Mouse (Mus musculus): Measurements from ENCODE around the gene Sbds.

Gene Sbds

GRCm38 (mm10) chr5:130255017-130255720 lies at the start of gene Sbds, which contains the start of gene Tyw1:
TSS of gene Sbds (minus strand) at chr5:130255530.
TSS of gene Tyw1 (plus strand) at chr5:130255619.
- peak; percentile 99 for DNase-seq (ENCODE audit: low read depth, low spot score)

- DNase-seq (ENCODE audit: low read depth, low spot score): no peak
These were observed 48.3 kb upstream of the Sbds start for GRCm38 (mm10) chr5:130303611-130304010.

DNA sequence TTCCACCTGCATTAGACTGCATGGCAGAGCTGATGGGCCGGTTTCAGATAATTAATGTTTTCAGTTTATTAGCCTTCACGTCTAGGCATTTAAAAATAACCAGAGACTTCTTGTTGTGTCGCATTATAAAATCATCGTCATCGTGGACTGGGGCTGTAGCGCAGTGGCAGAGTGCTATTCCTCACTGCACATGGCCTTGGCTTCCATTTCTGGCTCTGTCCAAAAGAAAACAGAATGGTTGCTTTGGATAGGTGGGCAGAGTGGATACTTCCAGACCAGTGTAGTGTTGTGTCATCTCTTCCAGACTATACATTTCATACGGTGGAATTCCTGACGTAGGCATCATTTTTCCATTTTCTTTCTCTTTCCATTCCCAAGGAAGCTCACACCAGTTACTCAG lies 44.2 kb upstream of the Sbds start:
- DNase-seq (ENCODE audit: low read depth, low spot score): no peak

DNA sequence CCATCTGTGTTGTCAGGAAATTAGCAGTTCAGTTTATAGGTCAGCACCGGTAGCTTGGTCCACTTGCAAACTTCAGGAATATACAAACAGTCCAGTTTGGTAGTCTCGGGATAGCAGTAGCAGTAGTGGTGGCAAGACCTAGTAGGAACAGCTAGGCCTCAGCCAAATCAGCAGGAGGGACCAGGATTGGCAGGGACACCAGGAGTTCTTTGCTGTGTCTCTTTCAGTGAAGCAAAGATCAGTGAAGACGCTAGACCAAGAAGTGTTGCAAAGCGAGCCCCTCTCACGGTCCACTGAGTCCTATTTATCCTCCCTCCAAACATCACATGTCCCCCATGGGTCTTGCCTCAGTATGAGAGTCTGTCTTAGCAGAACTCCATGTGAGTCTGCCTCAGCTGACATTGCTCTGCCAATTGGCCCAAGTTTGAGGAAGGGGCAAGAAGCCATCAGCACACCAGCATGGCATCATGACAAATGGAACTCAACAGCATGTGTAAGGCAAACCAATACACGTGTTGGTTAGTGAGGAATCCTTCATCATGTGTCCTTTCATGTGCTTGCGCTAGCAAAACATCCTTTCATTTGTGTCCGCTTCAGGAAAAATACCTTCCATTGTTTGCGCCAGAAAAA lies 43.6 kb upstream of the Sbds start:
- no peak for DNase-seq (ENCODE audit: low read depth, low spot score)

DNA sequence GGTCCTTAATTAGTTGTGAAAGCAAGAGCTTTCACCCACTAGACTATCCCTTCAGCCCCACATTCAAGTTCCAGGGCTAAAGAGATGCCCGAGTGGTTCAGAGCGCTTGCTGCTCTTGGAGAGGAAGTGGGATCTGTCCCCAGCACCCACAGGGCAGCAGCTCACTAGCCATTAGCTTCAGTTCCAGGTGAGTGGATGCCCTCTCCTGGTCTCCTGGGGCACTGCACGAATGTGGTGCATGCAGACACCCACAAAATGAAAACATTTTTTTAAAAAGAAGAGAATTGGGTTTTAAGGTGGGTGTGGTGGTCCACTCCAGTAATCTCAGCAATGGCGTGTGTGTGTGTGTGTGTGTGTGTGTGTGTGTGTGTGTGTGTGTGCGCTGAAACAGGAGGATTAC lies 40.7 kb upstream of the Sbds start:
- peak; percentile 51 for DNase-seq (ENCODE audit: low read depth, low spot score)

DNA sequence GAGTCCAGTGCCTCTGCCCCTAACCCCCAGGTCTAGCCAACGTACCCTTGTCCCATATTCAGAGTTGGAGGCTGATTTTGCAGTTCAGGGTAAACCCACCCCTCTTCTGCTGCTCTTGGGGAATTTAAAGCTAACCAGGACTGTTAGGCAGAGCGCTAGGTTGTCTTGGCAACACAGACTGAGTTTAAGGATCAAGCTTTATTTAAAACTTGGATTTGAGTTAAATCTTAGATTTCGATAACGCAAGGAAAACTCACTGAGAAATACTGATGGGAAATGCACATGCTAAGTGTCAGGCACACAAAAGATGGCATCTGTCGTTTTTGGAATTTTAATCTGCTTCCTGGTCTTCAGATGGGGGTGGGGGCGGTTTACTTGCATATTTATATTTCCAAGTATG lies 39.3 kb upstream of the Sbds start:
- no peak for DNase-seq (ENCODE audit: low read depth, low spot score)

DNA sequence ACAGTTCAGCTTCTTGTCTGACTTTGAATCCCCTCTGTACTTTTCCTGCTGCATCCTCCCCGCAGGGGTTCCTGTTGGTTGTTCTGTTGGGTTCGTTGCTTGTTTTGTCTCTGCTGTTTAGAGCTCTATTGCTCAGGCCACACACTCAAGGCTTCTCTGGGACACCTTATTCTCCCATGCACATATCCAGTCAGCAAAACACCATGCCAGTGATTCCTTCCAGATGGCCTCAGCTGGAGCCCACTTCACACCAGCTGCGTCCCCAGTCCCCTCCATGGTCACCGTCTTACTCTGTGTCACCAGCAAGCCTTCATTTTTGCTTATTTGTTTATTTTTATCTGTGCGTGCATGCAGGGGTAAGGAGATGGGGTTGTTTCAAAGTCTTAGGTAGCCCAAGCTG lies 38.6 kb upstream of the Sbds start:
- DNase-seq (ENCODE audit: low read depth, low spot score): no peak

DNA sequence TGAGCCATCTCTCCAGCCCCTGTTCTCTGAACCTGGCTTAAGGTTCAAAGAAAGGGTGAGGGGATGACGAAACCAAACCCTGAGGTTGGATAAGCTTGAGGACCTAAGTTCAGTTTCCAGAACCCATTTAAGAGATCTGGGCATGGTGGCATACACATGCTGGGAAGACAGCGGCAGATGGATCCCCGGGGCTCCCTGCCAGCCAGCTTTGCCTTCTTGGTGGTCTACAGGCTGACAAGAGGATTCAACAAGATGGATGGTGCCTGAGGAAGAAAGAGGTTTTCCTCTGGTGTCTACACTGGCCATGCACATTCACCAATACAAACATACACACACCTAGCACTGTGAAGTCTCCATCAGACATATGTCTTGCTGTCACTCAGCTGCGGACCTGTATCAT lies 37.6 kb upstream of the Sbds start:
- DNase-seq (ENCODE audit: low read depth, low spot score): no peak

DNA sequence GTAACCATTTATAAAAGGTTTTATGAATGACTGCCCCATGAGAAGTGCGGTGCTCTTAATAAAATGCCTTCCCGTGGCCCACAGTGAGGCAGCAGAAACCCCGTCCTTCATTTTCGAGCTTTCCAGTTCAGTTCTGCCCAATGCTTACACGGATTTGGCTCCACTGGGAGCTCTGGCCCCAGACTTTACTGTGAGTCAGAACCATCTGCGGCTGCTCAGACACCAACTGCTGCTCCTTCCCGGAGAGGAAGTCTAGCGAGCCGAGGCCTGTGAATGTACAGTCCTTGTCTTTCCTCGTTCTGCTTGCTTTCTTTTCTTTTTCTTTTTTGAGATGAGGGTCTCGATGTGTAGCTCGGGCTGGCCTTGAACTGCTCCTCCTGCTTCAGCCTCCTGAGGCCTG lies 35.4 kb upstream of the Sbds start:
- no peak for DNase-seq (ENCODE audit: low read depth, low spot score)

DNA sequence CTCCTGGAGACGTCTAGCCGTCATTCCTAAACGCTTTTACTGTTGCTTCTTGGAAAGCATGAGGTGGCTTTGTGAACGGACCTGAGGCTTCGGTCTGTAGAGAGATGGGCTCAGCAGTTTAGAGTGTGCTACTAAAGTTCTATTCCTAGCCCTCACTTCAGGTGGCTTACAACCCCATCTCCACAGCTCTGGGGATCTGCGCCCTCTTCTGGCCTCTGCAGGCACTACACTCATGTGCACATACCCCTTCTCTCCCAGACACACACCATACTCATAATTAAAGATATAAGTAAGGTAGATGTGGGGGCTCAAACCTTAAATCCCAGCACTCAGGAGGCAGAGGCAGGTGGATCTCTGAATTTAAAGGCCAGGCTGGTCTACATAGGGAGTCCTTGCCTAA lies 34.9 kb upstream of the Sbds start:
- peak; percentile 42 for DNase-seq (ENCODE audit: low read depth, low spot score)

- DNase-seq (ENCODE audit: low read depth, low spot score): no peak
These were observed 32.8 kb upstream of the Sbds start for GRCm38 (mm10) chr5:130288106-130288505.

GRCm38 (mm10) chr5:130283079-130283732 lies 27.9 kb upstream of the Sbds start:
- DNase-seq (ENCODE audit: low read depth, low spot score): no peak

DNA sequence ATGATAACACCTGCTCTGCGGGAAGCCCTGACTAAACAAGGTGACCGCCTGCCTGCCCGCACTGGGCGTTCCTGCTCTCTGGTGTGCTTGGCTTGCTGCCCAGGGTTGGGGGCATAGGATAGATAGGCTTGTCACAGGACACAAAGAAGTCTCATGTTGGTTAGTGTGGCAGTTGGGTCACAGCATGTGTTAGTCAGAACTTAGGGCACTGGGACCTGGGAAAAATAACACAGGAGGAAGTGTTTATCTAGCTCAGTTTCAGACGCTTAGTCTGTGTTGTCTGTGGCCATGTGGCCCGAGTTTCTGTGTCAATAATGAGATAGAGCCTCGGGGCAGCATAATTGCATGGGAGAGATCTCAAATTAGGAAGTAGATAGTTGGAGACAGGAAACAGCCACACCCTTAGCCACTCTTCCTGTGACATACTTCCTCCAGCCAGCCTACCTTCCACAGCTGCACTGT lies 22.7 kb upstream of the Sbds start:
- no peak for DNase-seq (ENCODE audit: low read depth, low spot score)

- DNase-seq (ENCODE audit: low read depth, low spot score): no peak
These were observed 20.2 kb upstream of the Sbds start for GRCm38 (mm10) chr5:130275509-130275908.

DNA sequence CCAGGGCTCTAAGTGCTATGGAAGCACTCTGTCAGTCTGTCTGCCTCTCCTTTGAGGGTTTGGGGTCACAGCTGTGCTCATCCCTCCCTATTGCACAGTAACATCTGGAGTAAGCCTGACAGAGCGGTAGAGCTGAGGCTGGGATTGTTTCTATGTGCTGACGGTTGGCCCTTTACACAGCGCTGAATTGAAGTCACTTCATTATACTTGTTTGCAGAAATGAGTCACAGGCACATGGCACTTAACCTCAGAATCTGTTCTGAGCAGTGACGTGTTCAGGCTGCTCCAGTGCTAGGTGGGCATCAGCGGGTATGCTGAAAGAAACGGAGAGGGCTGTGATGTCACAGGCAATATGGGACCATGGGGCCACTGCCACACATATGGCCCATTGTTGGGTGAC lies 17.7 kb upstream of the Sbds start:
- DNase-seq (ENCODE audit: low read depth, low spot score): no peak

DNA sequence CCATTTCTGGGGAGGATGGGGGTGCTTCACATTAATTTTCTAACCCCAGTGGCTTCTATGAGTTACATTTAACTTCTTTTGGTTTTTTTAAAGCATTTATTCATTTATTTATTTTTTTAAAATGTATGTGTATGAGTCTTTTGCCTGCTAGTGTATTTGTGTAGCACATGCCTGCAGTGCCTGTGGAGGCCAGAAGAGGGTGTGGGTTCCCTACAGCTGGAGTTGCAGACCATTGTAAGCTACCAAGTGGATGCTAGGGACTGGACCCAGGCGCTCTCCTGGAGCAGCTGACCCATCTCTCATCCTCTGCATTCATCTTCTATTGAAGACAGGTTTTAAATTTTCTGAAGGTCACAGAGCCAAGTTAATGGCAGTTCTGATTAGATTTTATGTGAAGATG lies 17.0 kb upstream of the Sbds start:
- peak; percentile 48 for DNase-seq (ENCODE audit: low read depth, low spot score)

DNA sequence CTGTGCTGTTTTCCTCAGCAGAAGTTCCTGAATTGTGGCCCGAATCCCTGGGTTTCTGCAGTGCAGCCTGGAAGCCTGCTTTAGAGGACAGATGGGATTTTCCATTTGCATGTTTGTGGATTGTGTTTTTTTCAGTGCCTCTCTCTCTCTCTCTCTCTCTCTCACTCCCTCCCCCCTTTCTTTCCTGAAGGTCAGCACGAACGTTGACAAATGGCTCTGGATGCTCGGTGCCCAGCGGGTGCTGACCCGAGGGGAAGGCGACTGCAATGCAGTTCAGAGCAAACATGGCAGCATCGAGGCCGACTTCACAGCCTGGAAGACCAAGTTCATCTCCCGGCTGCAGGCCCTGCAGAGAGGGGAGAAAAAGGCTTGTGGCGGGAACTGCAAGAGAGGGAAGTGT lies 13.6 kb upstream of the Sbds start:
- DNase-seq (ENCODE audit: low read depth, low spot score): no peak

GRCm38 (mm10) chr5:130267316-130267715 lies 12.0 kb upstream of the Sbds start:
- DNase-seq (ENCODE audit: low read depth, low spot score): peak; percentile 69

DNA sequence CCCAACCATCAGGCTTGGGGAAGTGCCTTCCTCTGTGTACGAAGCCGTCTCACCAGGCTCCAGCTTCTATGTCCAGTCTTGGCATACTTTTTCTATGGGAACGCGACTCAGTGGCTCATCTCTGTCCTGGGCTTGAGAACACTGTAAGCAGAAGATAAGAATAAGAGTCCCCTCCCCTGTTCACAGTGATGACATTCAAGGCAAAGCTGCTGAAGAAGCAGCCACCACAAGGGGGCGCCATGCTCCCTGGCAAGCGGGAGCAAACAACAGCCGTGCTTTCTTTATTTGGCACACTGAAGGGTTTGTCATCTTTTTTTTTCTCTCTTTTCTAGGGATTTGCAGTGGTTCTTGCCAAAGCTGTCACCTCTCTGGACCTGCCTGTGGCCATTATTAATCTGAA lies 11.3 kb upstream of the Sbds start:
- DNase-seq (ENCODE audit: low read depth, low spot score): peak; percentile 82

DNA sequence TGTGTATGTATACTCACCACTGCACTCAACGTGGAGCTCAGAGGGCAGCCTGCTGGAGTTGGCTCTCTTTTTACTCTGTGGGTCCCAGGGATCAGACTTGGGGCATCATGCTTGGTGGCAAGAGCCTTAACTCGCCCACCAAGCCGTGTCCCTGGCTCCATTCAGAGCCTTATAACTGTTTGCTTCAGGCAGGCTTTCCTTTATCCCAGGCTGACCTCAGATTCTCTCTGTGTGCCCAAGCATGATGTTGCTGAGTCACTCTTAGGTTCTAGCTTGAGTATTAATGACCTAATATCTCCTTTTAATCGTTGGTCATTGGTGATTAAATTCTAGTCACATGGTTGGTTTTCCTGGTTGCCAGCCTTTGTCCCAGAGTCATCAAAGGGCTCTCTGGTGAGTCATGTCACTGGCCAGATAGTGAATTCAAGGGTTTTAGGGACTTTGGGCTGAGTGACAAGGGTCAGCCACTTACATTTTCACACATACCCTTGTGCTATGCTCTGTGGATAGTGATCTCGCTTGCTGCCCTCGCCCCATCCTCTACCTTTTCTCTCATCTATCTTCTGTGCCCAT lies 9.2 kb upstream of the Sbds start:
- DNase-seq (ENCODE audit: low read depth, low spot score): no peak

- no peak for DNase-seq (ENCODE audit: low read depth, low spot score)
These were observed 8.1 kb upstream of the Sbds start for GRCm38 (mm10) chr5:130263454-130263853.

DNA sequence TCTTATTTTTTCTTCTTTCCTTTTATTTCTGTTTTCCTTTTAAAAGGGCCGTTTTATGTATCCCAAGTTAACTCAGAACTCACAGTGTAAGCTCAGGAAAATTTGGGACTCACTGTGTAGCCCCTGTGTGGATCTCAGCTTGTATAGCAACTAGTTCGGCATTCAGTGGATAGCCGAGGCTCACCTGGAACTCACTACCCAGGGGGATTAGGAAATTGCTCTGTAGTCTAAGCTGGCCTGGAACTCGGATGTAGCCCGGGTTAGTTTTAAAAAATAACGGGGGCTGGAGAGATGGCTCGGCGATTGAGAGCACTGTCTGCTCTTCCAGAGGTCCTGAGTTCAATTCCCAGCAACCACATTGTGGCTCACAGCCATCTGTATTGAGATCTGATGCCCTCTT lies 2.0 kb upstream of the Sbds start:
- no peak for DNase-seq (ENCODE audit: low read depth, low spot score)

Data from ES-CJ7 (cell line).